Mouse (Mus musculus): Measurements from ENCODE around the gene Pcolce.
A peak's percentile ranks its signal among the peaks of the same experiment; 100 is the strongest.

Pcolce gene

GRCm38 (mm10) chr5:137595921-137596320, 17.7 kb downstream of the Pcolce start:
- DNase-seq (ENCODE audit: low spot score in 2 of 2) = no peak

- DNase-seq (ENCODE audit: low spot score in 2 of 2) = no peak
These were observed 23.1 kb downstream of the Pcolce start for GRCm38 (mm10) chr5:137590507-137590906.

DNA sequence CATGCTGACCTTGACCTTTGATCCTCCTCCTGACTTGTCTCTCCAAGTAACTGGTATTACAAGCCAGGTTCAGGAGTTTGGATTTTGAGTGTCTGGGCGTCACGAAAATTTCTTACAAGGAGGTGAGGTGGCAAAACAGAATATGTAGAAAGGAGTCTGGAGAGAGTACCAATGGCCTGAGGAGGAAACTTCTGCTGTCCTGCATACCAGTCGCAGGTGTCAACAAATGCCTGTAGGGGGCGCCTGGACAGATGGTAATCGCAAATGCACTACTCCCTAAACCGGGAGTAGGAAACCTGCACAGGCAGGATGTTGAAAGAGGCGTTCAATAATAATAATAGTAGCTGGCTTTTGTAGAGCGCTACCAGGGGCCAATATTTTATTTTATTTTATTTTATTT, 28.6 kb downstream of the Pcolce start:
- peak in 1 of 2 experiments; percentile 52 for DNase-seq (ENCODE audit: low spot score in 2 of 2)

- DNase-seq (ENCODE audit: low spot score in 2 of 2) = peak; percentile 48 to 66
These were observed 29.9 kb downstream of the Pcolce start for GRCm38 (mm10) chr5:137583670-137584169.

- DNase-seq (ENCODE audit: low spot score in 2 of 2) = no peak
These were observed 30.9 kb downstream of the Pcolce start for GRCm38 (mm10) chr5:137582702-137583101.

GRCm38 (mm10) chr5:137580246-137580645, 33.3 kb downstream of the Pcolce start:
- no peak for DNase-seq (ENCODE audit: low spot score in 2 of 2)

DNA sequence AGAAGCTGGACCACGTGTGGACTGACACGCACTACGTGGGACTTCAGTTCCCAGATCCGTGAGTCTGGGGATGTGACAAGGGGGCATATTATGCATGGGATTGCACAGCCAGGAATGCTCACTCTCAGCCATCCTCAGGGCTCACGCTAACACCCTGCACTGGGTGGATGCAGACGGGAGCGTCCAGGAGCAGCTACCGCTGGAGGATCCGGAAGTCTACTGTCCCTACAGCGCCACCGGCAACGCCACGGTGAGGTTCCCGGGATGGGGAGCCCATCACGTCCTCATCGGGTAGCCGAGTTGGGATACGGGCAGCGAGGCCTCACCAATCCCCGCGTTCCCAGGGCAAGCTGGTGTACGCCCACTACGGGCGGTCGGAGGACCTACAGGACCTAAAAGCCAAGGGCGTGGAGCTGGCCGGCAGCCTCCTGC, 39.1 kb downstream of the Pcolce start:
- DNase-seq (ENCODE audit: low spot score in 2 of 2) = peak in 1 of 2 experiments; percentile 28

DNA sequence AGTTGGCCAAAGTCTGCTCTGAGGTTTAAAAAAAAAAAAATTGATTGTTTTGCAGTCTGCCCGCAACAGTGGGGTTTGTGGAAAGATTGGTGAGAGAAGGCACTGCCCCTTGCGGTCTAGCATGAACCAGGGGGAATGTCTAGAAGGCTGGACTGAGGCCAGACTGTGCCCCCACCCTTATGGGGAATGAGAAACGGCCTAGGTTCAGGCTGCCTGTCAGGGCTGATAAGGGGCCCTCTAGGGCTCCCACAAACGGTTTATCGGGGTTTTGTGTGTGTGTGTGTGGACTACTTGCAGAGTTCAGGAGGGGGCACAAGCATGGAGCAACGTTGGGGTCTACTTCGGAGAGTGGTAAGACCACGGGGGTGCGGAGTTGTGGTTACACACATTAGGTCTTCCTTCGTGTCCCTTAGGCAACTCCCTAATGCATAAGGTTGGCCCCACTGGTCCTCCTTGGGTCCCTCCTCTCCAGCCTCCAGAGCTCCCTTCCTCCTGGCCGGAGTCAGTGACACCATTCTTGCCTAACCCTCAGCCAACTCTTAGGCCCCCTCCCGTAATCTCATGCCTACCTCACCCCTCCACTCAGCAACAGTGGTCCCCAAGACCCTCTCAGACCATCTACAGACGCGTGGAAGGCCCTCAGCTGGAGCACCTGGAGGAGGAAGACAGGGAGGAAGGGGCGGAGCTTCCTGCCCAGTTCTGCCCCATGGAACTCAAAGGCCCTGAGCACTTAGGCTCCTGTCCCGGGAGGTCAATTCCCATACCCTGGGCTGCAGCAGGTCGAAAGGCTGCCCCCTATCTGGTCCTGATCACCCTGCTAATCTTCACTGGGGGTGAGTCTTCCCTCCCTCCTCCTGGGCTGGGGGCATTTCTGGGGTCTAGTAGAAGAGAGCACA, 42.6 kb downstream of the Pcolce start:
- DNase-seq (ENCODE audit: low spot score in 2 of 2) = no peak

DNA sequence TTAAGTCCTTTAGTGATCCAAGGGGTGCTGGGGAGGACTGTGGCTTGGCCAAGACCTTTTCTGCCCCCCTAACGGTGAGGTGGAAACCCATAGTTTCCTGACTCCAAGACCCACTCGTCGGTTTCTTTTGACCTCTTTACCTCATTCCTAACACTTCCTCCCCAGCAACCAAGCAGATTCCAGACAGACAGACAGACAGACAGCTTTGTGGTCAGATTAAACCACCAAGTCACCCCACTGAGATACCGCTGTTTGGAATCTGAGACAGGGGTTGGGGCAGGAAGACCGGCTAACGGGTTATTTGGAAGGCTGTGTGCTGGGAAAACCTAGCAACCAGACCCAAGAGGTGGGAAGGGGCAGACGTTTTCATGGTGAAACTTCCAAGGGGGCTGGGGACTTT, 43.4 kb downstream of the Pcolce start:
- DNase-seq (ENCODE audit: low spot score in 2 of 2) = no peak

GRCm38 (mm10) chr5:137569665-137570064, 43.9 kb downstream of the Pcolce start, which contains the start of gene Tfr2:
TSS of gene Tfr2 (plus strand) at chr5:137569840.
- no peak for DNase-seq (ENCODE audit: low spot score in 2 of 2)

- DNase-seq (ENCODE audit: low spot score in 2 of 2) = no peak
These were observed 44.6 kb downstream of the Pcolce start for GRCm38 (mm10) chr5:137569031-137569430.

- DNase-seq (ENCODE audit: low spot score in 2 of 2) = no peak
These were observed 45.3 kb downstream of the Pcolce start for GRCm38 (mm10) chr5:137568223-137568798.

GRCm38 (mm10) chr5:137566416-137566815, 47.2 kb downstream of the Pcolce start:
- DNase-seq (ENCODE audit: low spot score in 2 of 2) = no peak

DNA sequence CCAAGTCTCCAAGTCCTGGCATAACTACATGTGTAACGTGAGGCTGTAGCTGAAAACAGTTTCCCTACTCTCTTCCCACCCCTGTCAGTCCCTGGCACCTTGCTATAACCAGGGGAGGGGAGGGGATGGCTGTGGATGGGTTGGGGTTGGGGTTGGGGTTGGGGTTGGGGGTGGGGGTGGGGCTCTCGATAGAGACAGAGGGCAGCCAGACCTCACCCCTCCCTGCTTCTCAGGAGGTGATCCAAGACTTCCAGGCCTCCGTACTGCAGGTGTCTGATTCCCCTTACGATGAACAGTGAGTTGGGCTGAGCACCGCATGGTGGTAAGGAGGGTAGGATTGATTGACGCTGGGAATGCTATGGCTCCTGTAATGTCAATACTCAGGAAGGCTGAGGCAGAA, 47.8 kb downstream of the Pcolce start:
- no peak for DNase-seq (ENCODE audit: low spot score in 2 of 2)

GRCm38 (mm10) chr5:137562965-137563364, 50.6 kb downstream of the Pcolce start:
- DNase-seq (ENCODE audit: low spot score in 2 of 2) = no peak

DNA sequence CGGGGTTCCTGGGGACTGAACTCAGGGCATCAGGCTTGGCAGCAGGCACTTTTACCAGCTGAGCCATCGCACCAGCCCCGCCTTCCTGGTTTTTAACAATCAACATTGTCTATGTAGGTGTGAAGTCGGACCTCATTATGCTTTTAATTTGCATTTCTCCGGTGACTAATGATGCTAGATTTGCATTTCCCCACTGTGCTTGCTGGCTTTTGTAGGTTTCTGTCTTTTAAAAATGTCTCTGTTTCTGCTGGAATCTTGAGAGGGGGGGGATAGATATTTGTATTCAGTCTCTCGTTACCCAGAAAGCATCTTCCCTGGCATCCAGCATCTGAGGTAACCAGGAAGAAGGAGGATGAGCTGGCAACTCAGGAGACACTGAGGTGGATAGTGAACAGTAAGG, 52.0 kb downstream of the Pcolce start:
- no peak for DNase-seq (ENCODE audit: low spot score in 2 of 2)
